Mouse (Mus musculus) frontal cortex, postnatal 36 days (tissue): ENCODE data around the gene Gtf2e1.
A peak's percentile ranks its signal among the peaks of the same experiment; 100 is the strongest.

Experiments
- DNase-seq, 2 experiments: peaks; one replicate each; pipeline ENCODE4 v3.0.0; 2022; ENCODE audit warnings: low spot score in 2 of 2

Gtf2e1 gene

GRCm38 (mm10) chr16:37550266-37550665 is 10.7 kb upstream of the Gtf2e1 start:
- no peak for DNase-seq

- no peak for DNase-seq
These were observed 6.7 kb upstream of the Gtf2e1 start for GRCm38 (mm10) chr16:37546312-37546711.

- DNase-seq, result no peak
These were observed 1.2 kb upstream of the Gtf2e1 start for GRCm38 (mm10) chr16:37540776-37541175.

- no peak for DNase-seq
These were observed 364 bp downstream of the Gtf2e1 start for GRCm38 (mm10) chr16:37539240-37539610.

GRCm38 (mm10) chr16:37533369-37534068 is 6.1 kb downstream of the Gtf2e1 start:
- DNase-seq, result no peak

GRCm38 (mm10) chr16:37532046-37532445 is 7.5 kb downstream of the Gtf2e1 start:
- peak in 1 of 2 experiments; percentile 63 for DNase-seq

GRCm38 (mm10) chr16:37530170-37530569 is 9.4 kb downstream of the Gtf2e1 start:
- no peak for DNase-seq

GRCm38 (mm10) chr16:37526688-37527223 is 12.8 kb downstream of the Gtf2e1 start:
- no peak for DNase-seq

- no peak for DNase-seq
These were observed 14.5 kb downstream of the Gtf2e1 start for GRCm38 (mm10) chr16:37525121-37525520.

GRCm38 (mm10) chr16:37522100-37522697 is 17.4 kb downstream of the Gtf2e1 start:
- DNase-seq, result no peak

- DNase-seq, result no peak
These were observed 19.2 kb downstream of the Gtf2e1 start for GRCm38 (mm10) chr16:37520190-37521040.

GRCm38 (mm10) chr16:37519721-37520120 is 19.9 kb downstream of the Gtf2e1 start:
- no peak for DNase-seq

- no peak for DNase-seq
These were observed 20.9 kb downstream of the Gtf2e1 start for GRCm38 (mm10) chr16:37518662-37519061.

GRCm38 (mm10) chr16:37517596-37518211 is 21.9 kb downstream of the Gtf2e1 start:
- no peak for DNase-seq

- no peak for DNase-seq
These were observed 23.1 kb downstream of the Gtf2e1 start for GRCm38 (mm10) chr16:37516376-37516993.

GRCm38 (mm10) chr16:37514644-37515043 is 24.9 kb downstream of the Gtf2e1 start:
- no peak for DNase-seq

- no peak for DNase-seq
These were observed 28.1 kb downstream of the Gtf2e1 start for GRCm38 (mm10) chr16:37511489-37511888.

GRCm38 (mm10) chr16:37506751-37507150 is 32.8 kb downstream of the Gtf2e1 start:
- peak; percentile 44 to 45 for DNase-seq

GRCm38 (mm10) chr16:37504517-37504916 is 35.1 kb downstream of the Gtf2e1 start:
- no peak for DNase-seq

- no peak for DNase-seq
These were observed 41.0 kb downstream of the Gtf2e1 start for GRCm38 (mm10) chr16:37498581-37498980.

GRCm38 (mm10) chr16:37495017-37495416 is 44.6 kb downstream of the Gtf2e1 start:
- DNase-seq, result peak; percentile 43 to 66
